In genomic region chr3:121920769-121921168, GRCm38 (mm10) we compare ENCODE assay signal across 19 mouse cellular contexts.
"Had no signal": no experiment of that assay in that cellular context is flagged by ENCODE, and none has a peak within 500 bp of the region (broad histone marks: within the 10 kb centered on the region; RNA-seq: fewer than 3 reads in every experiment).

No protein-coding gene starts in this region.

- H3K27me3 ChIP-seq: liver, embryonic 13.5 days; midbrain, embryonic 13.5 days; neural tube, embryonic 13.5 days; stomach, embryonic 15.5 days had no signal

- H3K36me3 ChIP-seq: liver, embryonic 13.5 days; midbrain, embryonic 10.5 days; midbrain, embryonic 13.5 days; neural tube, embryonic 13.5 days; stomach, embryonic 15.5 days had no signal

- H3K4me1 ChIP-seq: midbrain, embryonic 10.5 days; midbrain, embryonic 13.5 days; neural tube, embryonic 13.5 days had no signal

- H3K4me2 ChIP-seq: liver, embryonic 13.5 days; midbrain, embryonic 13.5 days; neural tube, embryonic 13.5 days; stomach, embryonic 15.5 days had no signal

- H3K9me3 ChIP-seq: liver, embryonic 13.5 days; megakaryocyte, embryonic 14.5 days; midbrain, embryonic 10.5 days; midbrain, embryonic 13.5 days; neural tube, embryonic 13.5 days; stomach, embryonic 15.5 days had no signal

- ATAC-seq: intestine, postnatal 0 days; midbrain, embryonic 13.5 days; midbrain, embryonic 16.5 days had no signal

- H3K27ac ChIP-seq: kidney, postnatal 0 days; layer of hippocampus, adult 2 months; liver, embryonic 13.5 days; midbrain, embryonic 10.5 days; midbrain, embryonic 13.5 days; neural tube, embryonic 13.5 days; stomach, embryonic 15.5 days had no signal

- H3K9ac ChIP-seq: liver, embryonic 13.5 days; midbrain, embryonic 13.5 days; neural tube, embryonic 13.5 days; stomach, embryonic 15.5 days had no signal

- DNase-seq: kidney, adult 2 months; kidney, postnatal 25 days; layer of hippocampus, adult 9-11 months; liver, embryonic 13.5 days; lung, postnatal 36 days; retina, postnatal 1 day; right cerebral cortex, postnatal 25 days; spleen, adult 18-20 months; thymus, postnatal 4 days had no signal

- H3K4me3 ChIP-seq: layer of hippocampus, adult 2 months; liver, embryonic 13.5 days; megakaryocyte, embryonic 14.5 days; midbrain, embryonic 10.5 days; midbrain, embryonic 13.5 days; myocyte; neural tube, embryonic 13.5 days; stomach, embryonic 15.5 days had no signal
